Mouse (Mus musculus) testis, adult 2 months (tissue): ENCODE data around the gene Mettl11b.

Experiments
- CTCF ChIP-seq: fragments of 200-500 bp; IDR thresholded peaks from 2 replicates; pipeline ENCODE4 v1.5.1; 2012; ENCODE audit warnings: low read depth, mild to moderate bottlenecking, inconsistent platforms, low read length, moderate library complexity; ENCODE audit not compliant: control insufficient read depth, insufficient read depth, insufficient replicate concordance
- POLR2A ChIP-seq: fragments of 200-500 bp; IDR thresholded peaks from 2 replicates; pipeline ENCODE4 v1.6.1; 2012; ENCODE audit warnings: low read depth, mild to moderate bottlenecking, inconsistent platforms, low read length, moderate library complexity; ENCODE audit not compliant: control insufficient read depth

DNA sequence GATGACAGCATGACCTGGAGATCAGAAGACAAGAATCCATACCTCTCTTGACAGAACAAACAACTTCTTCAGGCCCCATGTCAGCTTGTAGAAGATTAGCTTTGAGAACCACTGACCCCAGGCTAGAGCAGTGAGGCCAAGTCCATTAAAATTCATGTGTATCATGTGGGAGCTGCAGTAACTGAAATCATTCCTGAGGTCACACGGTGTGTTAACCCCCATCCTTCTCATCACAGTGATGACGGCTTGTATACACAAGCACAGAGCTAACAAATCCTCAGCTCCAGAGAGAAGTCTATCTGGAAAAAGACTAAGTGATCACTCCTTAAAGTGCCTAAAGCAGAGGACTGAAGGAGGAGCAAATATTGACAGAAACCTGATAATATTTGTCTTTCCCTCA, 68.0 kb downstream of the Mettl11b start:
- no peak for TF ChIP-seq CTCF
- no peak for TF ChIP-seq POLR2A
